Mouse (Mus musculus): ENCODE data around the gene Dtnb. TPM values are rescaled to one million over a fixed set of nuclear protein-coding genes. Genes with fewer than 3 reads are reported as not detected.

The Dtnb gene
- total and polyA plus RNA-seq, 3 experiments, result 0.38 to 13.1 TPM; not detected in 1

GRCm38 (mm10) chr12:3540871-3541270 is 31.3 kb upstream of the Dtnb start:
- H3K4me1 ChIP-seq (ENCODE audit: insufficient read depth, low read depth, low read length), result no peaks in the 10 kb centered on the region

GRCm38 (mm10) chr12:3545451-3545850 is 26.7 kb upstream of the Dtnb start:
- no peak for TF ChIP-seq TAL1 (conservative IDR thresholded peaks at IDR 0.05; ENCODE audit: low read depth, low read length)
- no peak for TF ChIP-seq GATA1 (IDR thresholded peaks at IDR 0.05; ENCODE audit: borderline replicate concordance, low read length)
- no peak for TF ChIP-seq POLR2AphosphoS5 (IDR thresholded peaks at IDR 0.05; ENCODE audit: insufficient replicate concordance, low read depth, low read length)
- no peak for TF ChIP-seq CTCF (IDR thresholded peaks at IDR 0.05; ENCODE audit: low read depth, low read length)
- TF ChIP-seq GATA2 (IDR thresholded peaks at IDR 0.05; ENCODE audit: borderline replicate concordance, low read depth, low read length), result no peak
- DNase-seq (ENCODE audit: low spot score), result no peak

More at GRCm38 (mm10) chr12:3540871-3541270, 31.3 kb upstream of the Dtnb start:
- Histone ChIP-seq H3K27me3 (ENCODE audit: insufficient read depth, low read length) (no peaks in the 10 kb centered on the region), H3K4me3 (ENCODE audit: low read depth, low read length) (no peak overlapping the region), H3K9me3 (replicated peaks) (no peaks in the 10 kb centered on the region), H3K36me3 (replicated peaks) (no peaks in the 10 kb centered on the region)
- ATAC-seq (ENCODE audit: extremely low read depth, insufficient number of reproducible peaks, low FRiP score, poor library complexity, severe bottlenecking), result no peak
- no peak for DNase-seq (ENCODE audit: low spot score)
- TF ChIP-seq GATA2 (IDR thresholded peaks at IDR 0.05; ENCODE audit: borderline replicate concordance, low read depth, low read length) (no peak), POLR2AphosphoS5 (IDR thresholded peaks at IDR 0.05; ENCODE audit: insufficient replicate concordance, low read depth, low read length) (no peak), GATA1 (IDR thresholded peaks at IDR 0.05; ENCODE audit: borderline replicate concordance, low read length) (no peak)

GRCm38 (mm10) chr12:3546121-3546658 is 26.0 kb upstream of the Dtnb start:
- ATAC-seq (ENCODE audit: extremely low read depth, insufficient number of reproducible peaks, low FRiP score, poor library complexity, severe bottlenecking), result no peak
- peaks cover 2% of the 10 kb centered on the region; the same call in 1 of the 2 replicates for H3K4me1 ChIP-seq (ENCODE audit: insufficient read depth, low read depth, low read length)
- no peaks in the 10 kb centered on the region for H3K9me3 ChIP-seq (replicated peaks)
- no peak for DNase-seq (ENCODE audit: low spot score)
- TF ChIP-seq GATA1 (IDR thresholded peaks at IDR 0.05; ENCODE audit: borderline replicate concordance, low read length), result no peak
- TF ChIP-seq TAL1 (conservative IDR thresholded peaks at IDR 0.05; ENCODE audit: low read depth, low read length), result no peak
- no peak for TF ChIP-seq POLR2AphosphoS5 (IDR thresholded peaks at IDR 0.05; ENCODE audit: insufficient replicate concordance, low read depth, low read length)
- no peak for TF ChIP-seq GATA2 (IDR thresholded peaks at IDR 0.05; ENCODE audit: borderline replicate concordance, low read depth, low read length)
- no peak for TF ChIP-seq CTCF (IDR thresholded peaks at IDR 0.05; ENCODE audit: low read depth, low read length)
- H3K27me3 ChIP-seq (ENCODE audit: insufficient read depth, low read length), result no peaks in the 10 kb centered on the region
- H3K36me3 ChIP-seq (replicated peaks), result no peaks in the 10 kb centered on the region
- no peak overlapping the region for H3K4me3 ChIP-seq (ENCODE audit: low read depth, low read length)

More at GRCm38 (mm10) chr12:3545451-3545850, 26.7 kb upstream of the Dtnb start:
- H3K36me3 ChIP-seq (replicated peaks), result no peaks in the 10 kb centered on the region
- no peaks in the 10 kb centered on the region for H3K9me3 ChIP-seq (replicated peaks)
- no peak overlapping the region for H3K4me3 ChIP-seq (ENCODE audit: low read depth, low read length)
- no peaks in the 10 kb centered on the region for H3K27me3 ChIP-seq (ENCODE audit: insufficient read depth, low read length)
- no peak for ATAC-seq (ENCODE audit: extremely low read depth, insufficient number of reproducible peaks, low FRiP score, poor library complexity, severe bottlenecking)
- peaks cover 2% of the 10 kb centered on the region; the same call in 1 of the 2 replicates for H3K4me1 ChIP-seq (ENCODE audit: insufficient read depth, low read depth, low read length)

- no peaks in the 10 kb centered on the region for H3K36me3 ChIP-seq (replicated peaks)
- H3K9me3 ChIP-seq (replicated peaks), result no peaks in the 10 kb centered on the region
- H3K4me1 ChIP-seq (ENCODE audit: insufficient read depth, low read depth, low read length), result peaks cover 2% of the 10 kb centered on the region; the same call in 1 of the 2 replicates
- H3K27me3 ChIP-seq (ENCODE audit: insufficient read depth, low read length), result no peaks in the 10 kb centered on the region
- DNase-seq (ENCODE audit: low spot score) (no peak), ATAC-seq (ENCODE audit: extremely low read depth, insufficient number of reproducible peaks, low FRiP score, poor library complexity, severe bottlenecking) (no peak)
- H3K4me3 ChIP-seq (ENCODE audit: low read depth, low read length), result no peak overlapping the region
- TF ChIP-seq CTCF (IDR thresholded peaks at IDR 0.05; ENCODE audit: low read depth, low read length) (no peak), POLR2AphosphoS5 (IDR thresholded peaks at IDR 0.05; ENCODE audit: insufficient replicate concordance, low read depth, low read length) (no peak), TAL1 (conservative IDR thresholded peaks at IDR 0.05; ENCODE audit: low read depth, low read length) (no peak), GATA2 (IDR thresholded peaks at IDR 0.05; ENCODE audit: borderline replicate concordance, low read depth, low read length) (no peak), GATA1 (IDR thresholded peaks at IDR 0.05; ENCODE audit: borderline replicate concordance, low read length) (no peak)
Measured at GRCm38 (mm10) chr12:3546781-3547180, 25.4 kb upstream of the Dtnb start.

- no peaks in the 10 kb centered on the region for H3K9me3 ChIP-seq (replicated peaks)
Measured at GRCm38 (mm10) chr12:3547506-3547905, 24.7 kb upstream of the Dtnb start.

GRCm38 (mm10) chr12:3547911-3548310 is 24.3 kb upstream of the Dtnb start:
- DNase-seq (ENCODE audit: low spot score), result no peak
- H3K36me3 ChIP-seq (replicated peaks), result no peaks in the 10 kb centered on the region
- no peak overlapping the region for H3K4me3 ChIP-seq (ENCODE audit: low read depth, low read length)
- H3K27me3 ChIP-seq (ENCODE audit: insufficient read depth, low read length), result no peaks in the 10 kb centered on the region
- ATAC-seq (ENCODE audit: extremely low read depth, insufficient number of reproducible peaks, low FRiP score, poor library complexity, severe bottlenecking), result no peak
- peaks cover 2% of the 10 kb centered on the region; the same call in 1 of the 2 replicates for H3K4me1 ChIP-seq (ENCODE audit: insufficient read depth, low read depth, low read length)
- H3K9me3 ChIP-seq (replicated peaks), result no peaks in the 10 kb centered on the region
- TF ChIP-seq CTCF (IDR thresholded peaks at IDR 0.05; ENCODE audit: low read depth, low read length), result no peak
- no peak for TF ChIP-seq GATA2 (IDR thresholded peaks at IDR 0.05; ENCODE audit: borderline replicate concordance, low read depth, low read length)
- TF ChIP-seq POLR2AphosphoS5 (IDR thresholded peaks at IDR 0.05; ENCODE audit: insufficient replicate concordance, low read depth, low read length), result no peak
- no peak for TF ChIP-seq GATA1 (IDR thresholded peaks at IDR 0.05; ENCODE audit: borderline replicate concordance, low read length)
- no peak for TF ChIP-seq TAL1 (conservative IDR thresholded peaks at IDR 0.05; ENCODE audit: low read depth, low read length)

More at GRCm38 (mm10) chr12:3547506-3547905, 24.7 kb upstream of the Dtnb start:
- Histone ChIP-seq H3K4me3 (ENCODE audit: low read depth, low read length) (no peak overlapping the region), H3K4me1 (ENCODE audit: insufficient read depth, low read depth, low read length) (peaks cover 2% of the 10 kb centered on the region; the same call in 1 of the 2 replicates), H3K36me3 (replicated peaks) (no peaks in the 10 kb centered on the region), H3K27me3 (ENCODE audit: insufficient read depth, low read length) (no peaks in the 10 kb centered on the region)
- no peak for ATAC-seq (ENCODE audit: extremely low read depth, insufficient number of reproducible peaks, low FRiP score, poor library complexity, severe bottlenecking)
- DNase-seq (ENCODE audit: low spot score), result no peak
- TF ChIP-seq CTCF (IDR thresholded peaks at IDR 0.05; ENCODE audit: low read depth, low read length), result no peak
- TF ChIP-seq GATA1 (IDR thresholded peaks at IDR 0.05; ENCODE audit: borderline replicate concordance, low read length), result no peak
- no peak for TF ChIP-seq GATA2 (IDR thresholded peaks at IDR 0.05; ENCODE audit: borderline replicate concordance, low read depth, low read length)
- TF ChIP-seq POLR2AphosphoS5 (IDR thresholded peaks at IDR 0.05; ENCODE audit: insufficient replicate concordance, low read depth, low read length), result no peak
- no peak for TF ChIP-seq TAL1 (conservative IDR thresholded peaks at IDR 0.05; ENCODE audit: low read depth, low read length)
